Mouse (Mus musculus) liver, embryonic 14.5 days (tissue): ENCODE results near the gene Git2. TPM values are rescaled to one million over a fixed set of nuclear protein-coding genes. Genes with fewer than 3 reads are reported as not detected.
A peak's percentile ranks its signal among the peaks of the same experiment; 100 is the strongest.

ENCODE experiments used
- ATAC-seq: fragments of 200-750 bp; cut with Nextera tagmentation; 2 replicates; pipeline ENCODE4 v1.8.0; 2017; ENCODE audit warnings: moderate number of reproducible peaks, mild to moderate bottlenecking, moderate library complexity; ENCODE audit not compliant: insufficient read depth
- DNase-seq, 3 experiments: peaks; one replicate each; pipeline ENCODE4 v3.0.0-alpha.2; 2012 to 2013; ENCODE audit warnings: low read depth in 3 of 3, low spot score in 3 of 3
- H3K27ac ChIP-seq: fragments of 300-500 bp; sonication (generic); 2 replicates; pipeline ENCODE4 v1.5.1; 2014; ENCODE audit warnings: moderate library complexity, mild to moderate bottlenecking, control low read depth, inconsistent platforms
- H3K27me3 ChIP-seq: fragments of 300-500 bp; sonication (generic); 2 replicates; pipeline ENCODE4 v1.6.1; 2014; ENCODE audit warnings: mild to moderate bottlenecking, low read length, moderate library complexity; ENCODE audit not compliant: control insufficient read depth, insufficient read depth
- H3K36me3 ChIP-seq: fragments of 300-500 bp; sonication (generic); replicated peaks from 2 replicates; pipeline ENCODE4 v1.6.1; 2014; ENCODE audit warnings: low read depth; ENCODE audit not compliant: control insufficient read depth, insufficient read depth
- H3K4me1 ChIP-seq, 2 experiments: fragments of 200-500 bp in 1 of 2; fragments of 300-500 bp in 1 of 2; sonication (generic) in 1 of 2; replicated peaks; 2 replicates each; pipeline ENCODE4 v1.6.1; 2012 to 2014; ENCODE audit warnings: antibody characterized with exemption in 1 of 2, inconsistent platforms in 1 of 2, low read length in 1 of 2; ENCODE audit not compliant: control insufficient read depth in 2 of 2, insufficient read depth in 2 of 2
- H3K4me2 ChIP-seq: fragments of 300-500 bp; sonication (generic); 2 replicates; pipeline ENCODE4 v1.6.1; 2014; ENCODE audit warnings: low read depth, mild to moderate bottlenecking, control low read depth, moderate library complexity
- H3K4me3 ChIP-seq, 2 experiments: fragments of 200-500 bp in 1 of 2; fragments of 300-500 bp in 1 of 2; sonication (generic) in 1 of 2; 2 replicates each; pipeline ENCODE4 v1.5.1; 2012 to 2014; ENCODE audit warnings: low read depth in 2 of 2, low read length in 2 of 2, mild to moderate bottlenecking in 2 of 2, control low read depth in 1 of 2, inconsistent platforms in 1 of 2, moderate library complexity in 1 of 2; ENCODE audit not compliant: insufficient read depth in 1 of 2
- H3K9ac ChIP-seq: fragments of 300-500 bp; sonication (generic); replicated peaks from 2 replicates; pipeline ENCODE4 v1.6.1; 2014; ENCODE audit warnings: mild to moderate bottlenecking, control low read depth, moderate library complexity
- H3K9me3 ChIP-seq: fragments of 300-500 bp; sonication (generic); 2 replicates; pipeline ENCODE4 v1.6.1; 2016; ENCODE audit warnings: low read length, mixed read lengths; ENCODE audit not compliant: control insufficient read depth
- CTCF ChIP-seq: IDR thresholded peaks from 2 replicates; pipeline ENCODE4 v1.5.1; 2016; ENCODE audit warnings: antibody characterized with exemption, low read depth, control low read depth
- EP300 ChIP-seq: IDR thresholded peaks from 2 replicates; pipeline ENCODE4 v1.6.1; 2016; ENCODE audit warnings: antibody characterized with exemption, low read depth
- WGBS: fragments of 180-500 bp; shearing (Covaris S2); extraction: QIAGEN DNeasy Blood & Tissue Kit; methylation state at CpG from one replicate; pipeline ENCODE4 v1.1.7; 2014; ENCODE audit not compliant: insufficient replicate concordance; 5-methylcytosine and 5-hydroxymethylcytosine counted together
- polyA plus RNA-seq, 2 experiments: library from polyadenylated mRNA; depleted of rRNA in 1 of 2; stranded (reverse) in 1 of 2; unstranded in 1 of 2; fragments of >200 nt; fragmentation: Nextera tagmentation in 1 of 2; extraction: Ambion mirVana in 1 of 2; gene quantifications; 2 replicates each; pipeline versions ENCODE4 v1.2.1 to v1.2.3; 2012 to 2014

Gene Git2
- polyA plus RNA-seq, 2 experiments: 12.1 to 13.7 TPM

DNA sequence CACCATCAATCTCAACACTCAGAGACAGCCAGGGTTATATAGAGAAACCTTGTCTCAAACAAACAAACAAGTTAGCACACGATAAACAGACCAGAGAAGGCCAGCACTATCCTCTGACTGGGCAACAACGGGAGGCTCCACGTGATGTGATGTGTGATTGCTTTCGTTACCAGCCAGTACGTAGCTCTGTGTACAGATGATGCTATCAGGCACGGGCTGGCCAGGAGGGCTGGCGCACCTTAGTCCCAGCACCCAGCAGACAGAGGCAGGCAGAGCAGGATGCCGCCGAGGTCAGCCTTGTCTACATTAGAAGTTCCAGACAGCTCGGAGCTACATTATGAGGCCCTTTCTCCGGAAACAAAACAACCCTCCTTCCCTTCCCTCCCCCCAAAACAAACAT lies 24.5 kb upstream of the Git2 start:
- Histone ChIP-seq H3K36me3 (peaks cover 44% of the 10 kb centered on the region), H3K4me1 (peaks cover 5 to 14% of the 10 kb centered on the region in 2 experiments), H3K4me3 (no peak overlapping the region), H3K9me3 (no peaks in the 10 kb centered on the region), H3K27me3 (no peaks in the 10 kb centered on the region), H3K4me2 (no peak overlapping the region), H3K27ac (no peak overlapping the region), H3K9ac (no peak overlapping the region)
- no peak for ATAC-seq
- DNase-seq: no peak
- WGBS: 76% methylated on average over 11 of the region's 11 CpGs
- TF ChIP-seq EP300 (no peak), CTCF (no peak)

GRCm38 (mm10) chr5:114797253-114797652 lies 21.9 kb upstream of the Git2 start:
- 88% methylated on average over 8 of the region's 8 CpGs for WGBS
- H3K4me3 ChIP-seq: no peak overlapping the region
- peaks cover 5 to 17% of the 10 kb centered on the region in 2 experiments for H3K4me1 ChIP-seq
- no peaks in the 10 kb centered on the region for H3K9me3 ChIP-seq
- no peak overlapping the region for H3K4me2 ChIP-seq
- peaks cover 39% of the 10 kb centered on the region for H3K36me3 ChIP-seq
- ATAC-seq: no peak
- no peaks in the 10 kb centered on the region for H3K27me3 ChIP-seq
- DNase-seq: no peak
- H3K9ac ChIP-seq: no peak overlapping the region
- H3K27ac ChIP-seq: no peak overlapping the region
- TF ChIP-seq CTCF (no peak), EP300 (no peak)

GRCm38 (mm10) chr5:114796299-114797012 lies 21.1 kb upstream of the Git2 start:
- Histone ChIP-seq H3K4me3 (peak overlapping the region in 1 of 2 experiments; percentile 49; a peak in 2 of 4 replicates), H3K27ac (no peak overlapping the region), H3K4me1 (peaks cover 3 to 14% of the 10 kb centered on the region in 2 experiments), H3K27me3 (no peaks in the 10 kb centered on the region), H3K9ac (no peak overlapping the region), H3K9me3 (no peaks in the 10 kb centered on the region), H3K4me2 (peak overlapping the region; percentile 33), H3K36me3 (peaks cover 40% of the 10 kb centered on the region)
- ATAC-seq (no peak), DNase-seq (no peak)
- WGBS: 61% methylated on average over 40 of the region's 40 CpGs
- TF ChIP-seq EP300: no peak
- TF ChIP-seq CTCF: no peak

GRCm38 (mm10) chr5:114795653-114796052 lies 20.3 kb upstream of the Git2 start:
- ATAC-seq (no peak), DNase-seq (no peak)
- Histone ChIP-seq H3K4me3 (no peak overlapping the region), H3K27me3 (no peaks in the 10 kb centered on the region), H3K4me1 (peaks cover 0 to 9% of the 10 kb centered on the region in 2 experiments; a peak in 2 of 4 replicates), H3K27ac (no peak overlapping the region), H3K36me3 (peaks cover 39% of the 10 kb centered on the region), H3K9me3 (no peaks in the 10 kb centered on the region), H3K4me2 (no peak overlapping the region), H3K9ac (no peak overlapping the region)
- TF ChIP-seq CTCF: no peak
- TF ChIP-seq EP300: no peak
- WGBS: 80% methylated on average over 9 of the region's 9 CpGs

GRCm38 (mm10) chr5:114795231-114795630 lies 19.9 kb upstream of the Git2 start:
- Histone ChIP-seq H3K9me3 (no peaks in the 10 kb centered on the region), H3K27ac (no peak overlapping the region), H3K4me3 (no peak overlapping the region), H3K9ac (no peak overlapping the region), H3K4me2 (no peak overlapping the region), H3K4me1 (peaks cover 0 to 9% of the 10 kb centered on the region in 2 experiments; a peak in 2 of 4 replicates), H3K36me3 (peaks cover 36% of the 10 kb centered on the region), H3K27me3 (no peaks in the 10 kb centered on the region)
- DNase-seq (no peak), ATAC-seq (no peak)
- WGBS: 57% methylated on average over 9 of the region's 9 CpGs
- TF ChIP-seq EP300 (no peak), CTCF (no peak)
